Comparison of ENCODE assay signal across 15 mouse cellular contexts in genomic region chr6:111911997-111912396, GRCm38 (mm10).
A peak's percentile ranks its signal among the peaks of the same experiment; 100 is the strongest.
DNase-seq lines count a peak whose midpoint lies in the region; ATAC-seq and TF ChIP-seq lines count a peak whose summit lies in the region.
"Had no signal": no experiment of that assay in that cellular context is flagged by ENCODE, and none has a peak within 500 bp of the region (broad histone marks: within the 10 kb centered on the region; RNA-seq: fewer than 3 reads in every experiment).

No protein-coding gene starts in this region.

- H3K9ac ChIP-seq in embryonic facial prominence, embryonic 11.5 days (replicated peaks; ENCODE audit: low read length) = no peak overlapping the region
- H3K9ac ChIP-seq in midbrain, postnatal 0 days (replicated peaks; ENCODE audit: low read length, poor library complexity, severe bottlenecking) = no peak overlapping the region
- H3K9ac ChIP-seq in stomach, postnatal 0 days (ENCODE audit: low read length) = no peak overlapping the region
- H3K9ac ChIP-seq: liver, embryonic 14.5 days had no signal

- peak; percentile 4 for DNase-seq in embryonic facial prominence, embryonic 11.5 days (ENCODE audit: low spot score)
- no peak for DNase-seq in embryonic facial prominence, embryonic 10.5 days (ENCODE audit: low spot score)
- DNase-seq in kidney, adult 9 months = peak; percentile 3
- no peak for DNase-seq in kidney, postnatal 14 days
- DNase-seq in midbrain, postnatal 0 days (ENCODE audit: low spot score) = peak; percentile 73
- DNase-seq in midbrain, embryonic 10.5 days (ENCODE audit: low spot score) = no peak
- DNase-seq in stomach, postnatal 0 days (ENCODE audit: low spot score) = no peak
- DNase-seq in limb, embryonic 10.5 days (ENCODE audit: low spot score) = no peak
- DNase-seq: B cell, adult 2 months; cerebellum, adult 9-11 months; right cerebral cortex, postnatal 14 days; thymus, postnatal 25 days had no signal

- no peaks in the 10 kb centered on the region for H3K36me3 ChIP-seq in embryonic facial prominence, embryonic 11.5 days (replicated peaks; ENCODE audit: control insufficient read depth, insufficient read depth, low read depth, low read length)
- H3K36me3 ChIP-seq in embryonic facial prominence, embryonic 10.5 days (replicated peaks) = no peaks in the 10 kb centered on the region
- H3K36me3 ChIP-seq in midbrain, postnatal 0 days (ENCODE audit: insufficient read depth, low read length) = no peaks in the 10 kb centered on the region
- H3K36me3 ChIP-seq in midbrain, embryonic 10.5 days = no peaks in the 10 kb centered on the region
- no peaks in the 10 kb centered on the region for H3K36me3 ChIP-seq in stomach, postnatal 0 days (ENCODE audit: control insufficient read depth, insufficient read depth, low read length)
- H3K36me3 ChIP-seq in limb, embryonic 10.5 days = no peaks in the 10 kb centered on the region
- H3K36me3 ChIP-seq: heart, embryonic 10.5 days had no signal

- 58% methylated on average over 2 of the region's 2 CpGs for WGBS in embryonic facial prominence, embryonic 11.5 days
- WGBS in embryonic facial prominence, embryonic 10.5 days = 57% methylated on average over 2 of the region's 2 CpGs
- WGBS in midbrain, postnatal 0 days = 59% methylated on average over 2 of the region's 2 CpGs
- 69% methylated on average over 2 of the region's 2 CpGs for WGBS in midbrain, embryonic 10.5 days
- WGBS in stomach, postnatal 0 days = 61% methylated on average over 2 of the region's 2 CpGs
- WGBS in limb, embryonic 10.5 days = 66% methylated on average over 2 of the region's 2 CpGs

- no peak for TF ChIP-seq EP300 in stomach, postnatal 0 days (optimal IDR thresholded peaks at IDR 0.05)

- ATAC-seq in embryonic facial prominence, embryonic 11.5 days (replicated peaks; ENCODE audit: insufficient number of reproducible peaks, low FRiP score, low TSS enrichment, low read depth) = no peak
- no peak for ATAC-seq in midbrain, postnatal 0 days (ENCODE audit: low FRiP score)
- no peak for ATAC-seq in stomach, postnatal 0 days (ENCODE audit: low FRiP score, low TSS enrichment)
- ATAC-seq: activated CD4-positive, CD25-positive, alpha-beta regulatory T cell, adult 4 months had no signal

- H3K4me2 ChIP-seq in embryonic facial prominence, embryonic 11.5 days (ENCODE audit: low read depth, low read length) = no peak overlapping the region
- no peak overlapping the region for H3K4me2 ChIP-seq in midbrain, postnatal 0 days (ENCODE audit: low read depth, low read length, poor library complexity, severe bottlenecking)
- H3K4me2 ChIP-seq in stomach, postnatal 0 days (replicated peaks; ENCODE audit: low read depth) = no peak overlapping the region

- H3K4me3 ChIP-seq in embryonic facial prominence, embryonic 11.5 days (ENCODE audit: low read depth, low read length) = no peak overlapping the region
- H3K4me3 ChIP-seq in embryonic facial prominence, embryonic 10.5 days = no peak overlapping the region
- no peak overlapping the region for H3K4me3 ChIP-seq in midbrain, postnatal 0 days (ENCODE audit: low read depth, low read length)
- H3K4me3 ChIP-seq in midbrain, embryonic 10.5 days = no peak overlapping the region
- no peak overlapping the region for H3K4me3 ChIP-seq in stomach, postnatal 0 days (ENCODE audit: low read depth, low read length)
- no peak overlapping the region for H3K4me3 ChIP-seq in limb, embryonic 10.5 days
- H3K4me3 ChIP-seq: heart, embryonic 10.5 days had no signal

- no peaks in the 10 kb centered on the region for H3K9me3 ChIP-seq in embryonic facial prominence, embryonic 11.5 days (replicated peaks; ENCODE audit: control insufficient read depth, low read length)
- no peaks in the 10 kb centered on the region for H3K9me3 ChIP-seq in embryonic facial prominence, embryonic 10.5 days
- no peaks in the 10 kb centered on the region for H3K9me3 ChIP-seq in midbrain, postnatal 0 days (ENCODE audit: low read length)
- no peaks in the 10 kb centered on the region for H3K9me3 ChIP-seq in midbrain, embryonic 10.5 days (replicated peaks)
- no peaks in the 10 kb centered on the region; the same call in 1 of the 2 replicates for H3K9me3 ChIP-seq in stomach, postnatal 0 days (ENCODE audit: control insufficient read depth, low read length)
- no peaks in the 10 kb centered on the region for H3K9me3 ChIP-seq in limb, embryonic 10.5 days (replicated peaks)
- H3K9me3 ChIP-seq: heart, embryonic 10.5 days had no signal

- H3K27me3 ChIP-seq in embryonic facial prominence, embryonic 11.5 days (ENCODE audit: control insufficient read depth, insufficient read depth, low read length) = no peaks in the 10 kb centered on the region
- no peaks in the 10 kb centered on the region for H3K27me3 ChIP-seq in embryonic facial prominence, embryonic 10.5 days (replicated peaks; ENCODE audit: low read depth, poor library complexity, severe bottlenecking)
- no peaks in the 10 kb centered on the region for H3K27me3 ChIP-seq in midbrain, postnatal 0 days (ENCODE audit: insufficient read depth, low read length)
- no peaks in the 10 kb centered on the region for H3K27me3 ChIP-seq in midbrain, embryonic 10.5 days (ENCODE audit: low read depth, poor library complexity, severe bottlenecking)
- no peaks in the 10 kb centered on the region for H3K27me3 ChIP-seq in stomach, postnatal 0 days (ENCODE audit: control insufficient read depth, insufficient read depth, low read length)
- no peaks in the 10 kb centered on the region for H3K27me3 ChIP-seq in limb, embryonic 10.5 days (ENCODE audit: low read depth, poor library complexity, severe bottlenecking)

- H3K4me1 ChIP-seq in embryonic facial prominence, embryonic 11.5 days (ENCODE audit: control insufficient read depth, insufficient read depth, low read length) = no peaks in the 10 kb centered on the region
- no peaks in the 10 kb centered on the region for H3K4me1 ChIP-seq in embryonic facial prominence, embryonic 10.5 days
- H3K4me1 ChIP-seq in midbrain, postnatal 0 days (ENCODE audit: insufficient read depth, low read length) = no peaks in the 10 kb centered on the region
- peaks cover 9% of the 10 kb centered on the region; the same call in 1 of the 2 replicates for H3K4me1 ChIP-seq in midbrain, embryonic 10.5 days
- H3K4me1 ChIP-seq in stomach, postnatal 0 days (replicated peaks; ENCODE audit: control insufficient read depth, insufficient read depth) = no peaks in the 10 kb centered on the region
- 0 out of 2 replicates have a peak, but pooled peaks cover 2% of the 10 kb centered on the region for H3K4me1 ChIP-seq in limb, embryonic 10.5 days
- H3K4me1 ChIP-seq: heart, embryonic 10.5 days had no signal

- TF ChIP-seq CTCF in midbrain, postnatal 0 days (IDR thresholded peaks at IDR 0.05) = peak; percentile 74
- peak; percentile 49 for TF ChIP-seq CTCF in stomach, postnatal 0 days (IDR thresholded peaks at IDR 0.05; ENCODE audit: low read depth)

- H3K27ac ChIP-seq in embryonic facial prominence, embryonic 11.5 days (replicated peaks; ENCODE audit: low read depth, low read length) = no peak overlapping the region
- H3K27ac ChIP-seq in embryonic facial prominence, embryonic 10.5 days (replicated peaks) = no peak overlapping the region
- no peak overlapping the region for H3K27ac ChIP-seq in midbrain, postnatal 0 days (ENCODE audit: low read depth, low read length)
- no peak overlapping the region for H3K27ac ChIP-seq in midbrain, embryonic 10.5 days (replicated peaks)
- H3K27ac ChIP-seq in stomach, postnatal 0 days (replicated peaks) = no peak overlapping the region
- H3K27ac ChIP-seq in limb, embryonic 10.5 days = no peak overlapping the region
- H3K27ac ChIP-seq: heart, embryonic 10.5 days; liver, embryonic 14.5 days had no signal

Comparison
In these comparisons a context has a peak if more than half of its experiments do, and no peak if none do; other contexts are left out.
1. DNase-seq: peak in embryonic facial prominence, embryonic 11.5 days (single experiment), kidney, adult 9 months (single experiment) and midbrain, postnatal 0 days (single experiment); none in embryonic facial prominence, embryonic 10.5 days (single experiment), kidney, postnatal 14 days (single experiment), midbrain, embryonic 10.5 days (single experiment), stomach, postnatal 0 days (single experiment) and limb, embryonic 10.5 days (single experiment).